In genomic region chr9:83437621-83438020, GRCm38 (mm10) we compare ENCODE assay signal across 15 mouse cellular contexts. TPM values are rescaled to one million over a fixed set of nuclear protein-coding genes. Genes with fewer than 3 reads are reported as not detected.
DNase-seq lines count a peak whose midpoint lies in the region; ATAC-seq and TF ChIP-seq lines count a peak whose summit lies in the region.
"Had no signal": no experiment of that assay in that cellular context is flagged by ENCODE, and none has a peak within 500 bp of the region (broad histone marks: within the 10 kb centered on the region; RNA-seq: fewer than 3 reads in every experiment).

No protein-coding gene starts in this region.

- H3K4me1 ChIP-seq in heart, embryonic 12.5 days (replicated peaks), result peaks cover 34% of the 10 kb centered on the region
- peaks cover 7% of the 10 kb centered on the region for H3K4me1 ChIP-seq in thymus, adult 2 months (replicated peaks; ENCODE audit: control insufficient read depth, insufficient read depth, low read length)

- WGBS in heart, embryonic 12.5 days, result 80% methylated on average over 5 of the region's 5 CpGs
- WGBS in thymus, adult 2 months, result 7% methylated on average over 5 of the region's 5 CpGs

- no peak overlapping the region for H3K27ac ChIP-seq in heart, embryonic 12.5 days (ENCODE audit: poor library complexity, severe bottlenecking)
- peak overlapping the region; percentile 82 for H3K27ac ChIP-seq in thymus, adult 2 months (ENCODE audit: control insufficient read depth, insufficient read depth, low read length)
- H3K27ac ChIP-seq: intestine, embryonic 15.5 days; kidney, embryonic 15.5 days; limb, embryonic 15.5 days had no signal

- TF ChIP-seq POLR2A in thymus, adult 2 months (IDR thresholded peaks at IDR 0.05; ENCODE audit: control insufficient read depth, extremely low read depth, insufficient read depth, low read length, poor library complexity), result no peak

- H3K9ac ChIP-seq in heart, embryonic 12.5 days, result no peak overlapping the region
- H3K9ac ChIP-seq: intestine, embryonic 15.5 days; kidney, embryonic 15.5 days; limb, embryonic 15.5 days; lung, embryonic 14.5 days had no signal

- DNase-seq in heart, adult 11 months, result peak; percentile 48
- DNase-seq in A20 (ENCODE audit: low read depth, low spot score), result peak; percentile 77
- peak; percentile 39 for DNase-seq in thymus, adult 2 months
- no peak for DNase-seq in frontal cortex, adult 2 months (ENCODE audit: extremely low spot score in 1 of 2, low spot score in 1 of 2)
- no peak for DNase-seq in cerebellum, adult 11-12 months
- DNase-seq in left cerebral cortex, adult 11 months (ENCODE audit: low spot score), result no peak
- DNase-seq: cerebellum, postnatal 14 days; heart, adult 18-20 months; lung, embryonic 14.5 days; right cerebral cortex, postnatal 25 days had no signal

- no peak overlapping the region for H3K4me2 ChIP-seq in heart, embryonic 12.5 days
- H3K4me2 ChIP-seq: intestine, embryonic 15.5 days; kidney, embryonic 15.5 days; limb, embryonic 15.5 days; lung, embryonic 14.5 days had no signal

- ATAC-seq in heart, embryonic 12.5 days (ENCODE audit: insufficient number of reproducible peaks, low FRiP score), result no peak
- ATAC-seq in activated CD4-positive, CD25-positive, alpha-beta regulatory T cell, adult 4 months, result peak; percentile 19
- ATAC-seq: intestine, embryonic 15.5 days had no signal

- TF ChIP-seq CTCF in thymus, adult 2 months (IDR thresholded peaks at IDR 0.05; ENCODE audit: borderline replicate concordance, control insufficient read depth, extremely low read depth, insufficient read depth, low read length, poor library complexity), result no peak

- H3K36me3 ChIP-seq in heart, embryonic 12.5 days, result no peaks in the 10 kb centered on the region
- H3K36me3 ChIP-seq in thymus, adult 2 months (ENCODE audit: control insufficient read depth, insufficient read depth, low read length), result no peaks in the 10 kb centered on the region
- H3K36me3 ChIP-seq: intestine, embryonic 15.5 days; kidney, embryonic 15.5 days; limb, embryonic 15.5 days had no signal

- H3K4me3 ChIP-seq in heart, embryonic 12.5 days, result no peak overlapping the region
- H3K4me3 ChIP-seq in thymus, adult 2 months (ENCODE audit: control insufficient read depth, insufficient read depth, low read length), result no peak overlapping the region
- H3K4me3 ChIP-seq: intestine, embryonic 15.5 days; kidney, embryonic 15.5 days; limb, embryonic 15.5 days had no signal

- no peaks in the 10 kb centered on the region for H3K27me3 ChIP-seq in heart, embryonic 12.5 days (replicated peaks)
- no peaks in the 10 kb centered on the region for H3K27me3 ChIP-seq in thymus, adult 2 months (ENCODE audit: control insufficient read depth, insufficient read depth, low read length)
- H3K27me3 ChIP-seq: intestine, embryonic 15.5 days; kidney, embryonic 15.5 days; limb, embryonic 15.5 days had no signal

- H3K9me3 ChIP-seq in heart, embryonic 12.5 days (replicated peaks), result no peaks in the 10 kb centered on the region
- H3K9me3 ChIP-seq: intestine, embryonic 15.5 days; kidney, embryonic 15.5 days; limb, embryonic 15.5 days had no signal

RNA-seq across cellular contexts. Expression of gene Lca5, which starts 3.3 kb away (rescaled TPM):
- 14.5 and 15.8 TPM in 2 replicates for polyA plus RNA-seq in heart, embryonic 12.5 days (2016; fragmentation: Nextera tagmentation; extraction: Ambion mirVana)
- 10 to 100 TPM; 10.0 to 18.5 TPM for polyA plus RNA-seq in activated CD4-positive, CD25-positive, alpha-beta regulatory T cell, adult 4 months (2017; shearing (Covaris generic))
- polyA plus RNA-seq in thymus, adult 2 months (2012; rRNA removed), result 1.4 and 2.7 TPM in 2 replicates
- 11.1 and 17.4 TPM in 2 replicates for polyA plus RNA-seq in frontal cortex, adult 2 months (2012; rRNA removed)

Comparison
In these comparisons a context has a peak if more than half of its experiments do, and no peak if none do; other contexts are left out.
1. DNase-seq: peak in heart, adult 11 months (single experiment), A20 (single experiment) and thymus, adult 2 months (single experiment); none in frontal cortex, adult 2 months (0 of 2), cerebellum, adult 11-12 months (single experiment) and left cerebral cortex, adult 11 months (single experiment).